Mouse (Mus musculus) left cerebral cortex, postnatal 14 days (tissue): Measurements from ENCODE around the gene Nsl1. TPM values are rescaled to one million over a fixed set of nuclear protein-coding genes. Genes with fewer than 3 reads are reported as not detected.
"Not testable (repeated sequence)": the region's sequence is repeated elsewhere in the genome, so short reads cannot be mapped to it uniquely, and the experiment has no call there.

Experiments
- DNase-seq, 2 experiments: peaks; one replicate each; pipeline ENCODE4 v3.0.0; 2021 to 2022; ENCODE audit warnings: low spot score in 2 of 2, mixed read lengths in 1 of 2
- intact Hi-C: fragments of 180-260 bp; cut with DNase I; formaldehyde crosslinking; loops from one replicate; pipeline ENCODE4 v1.15.1; 2025
- long read RNA-seq, 2 experiments: library from polyadenylated mRNA; stranded (forward); transcript quantifications; one replicate each; pipeline ENCODE4 v2.0.0; 2021
- total RNA-seq, 2 experiments: library from RNA; stranded (reverse); gene quantifications; 2 replicates each; pipeline ENCODE4 v1.2.3; 2021

Nsl1 gene
- total RNA-seq, result under 1 TPM; 0.70 to 0.88 TPM
- long read RNA-seq, experiment 1, full-length matches to known transcripts, result 4 of 4 reads
- long read RNA-seq, experiment 1, partial matches to known transcripts, result 0 of 4 reads
- long read RNA-seq, experiment 1, other reads (novel, unspliced or antisense), result 0 of 4 reads
- long read RNA-seq, experiment 2, full-length matches to known transcripts, result 1 of 1 reads
- long read RNA-seq, experiment 2, partial matches to known transcripts, result 0 of 1 reads
- long read RNA-seq, experiment 2, other reads (novel, unspliced or antisense), result 0 of 1 reads

- intact Hi-C loops, result loop anchor here (5.0 kb wide), 1 partner anchor 121 kb away; no protein-coding TSS in a partner anchor
- peak; percentile 91 to 94 for DNase-seq
Measured at GRCm38 (mm10) chr1:191062781-191063485, at the start of gene Nsl1, which contains the start of gene Tatdn3. Gene Nsl1 (plus strand): TSS chr1:191063012. Gene Tatdn3 (minus strand): TSS chr1:191062932.

DNA sequence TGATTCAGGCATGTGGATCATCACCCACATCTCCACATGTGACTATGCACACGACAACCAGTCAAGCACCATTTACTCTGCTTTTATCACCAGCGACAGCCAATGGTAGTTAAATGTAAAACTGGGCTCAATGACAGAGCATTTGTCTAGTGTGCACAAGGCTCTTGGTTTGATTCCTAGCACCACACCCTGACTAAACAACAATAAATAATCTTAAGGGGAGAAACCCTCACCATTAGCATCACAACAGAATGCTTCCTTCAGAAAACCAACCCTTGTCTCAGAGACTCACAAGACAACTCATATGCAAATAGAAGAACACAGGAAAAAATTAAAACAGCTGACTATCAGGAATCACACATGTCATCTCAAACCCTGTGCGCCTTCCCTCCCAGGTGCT, 48.5 kb upstream of the Nsl1 start:
- intact Hi-C loops, result no loop called here
- DNase-seq, result no peak

- intact Hi-C loops, result no loop called here
- no peak for DNase-seq
Measured at GRCm38 (mm10) chr1:191019803-191020202, 43.0 kb upstream of the Nsl1 start.

DNA sequence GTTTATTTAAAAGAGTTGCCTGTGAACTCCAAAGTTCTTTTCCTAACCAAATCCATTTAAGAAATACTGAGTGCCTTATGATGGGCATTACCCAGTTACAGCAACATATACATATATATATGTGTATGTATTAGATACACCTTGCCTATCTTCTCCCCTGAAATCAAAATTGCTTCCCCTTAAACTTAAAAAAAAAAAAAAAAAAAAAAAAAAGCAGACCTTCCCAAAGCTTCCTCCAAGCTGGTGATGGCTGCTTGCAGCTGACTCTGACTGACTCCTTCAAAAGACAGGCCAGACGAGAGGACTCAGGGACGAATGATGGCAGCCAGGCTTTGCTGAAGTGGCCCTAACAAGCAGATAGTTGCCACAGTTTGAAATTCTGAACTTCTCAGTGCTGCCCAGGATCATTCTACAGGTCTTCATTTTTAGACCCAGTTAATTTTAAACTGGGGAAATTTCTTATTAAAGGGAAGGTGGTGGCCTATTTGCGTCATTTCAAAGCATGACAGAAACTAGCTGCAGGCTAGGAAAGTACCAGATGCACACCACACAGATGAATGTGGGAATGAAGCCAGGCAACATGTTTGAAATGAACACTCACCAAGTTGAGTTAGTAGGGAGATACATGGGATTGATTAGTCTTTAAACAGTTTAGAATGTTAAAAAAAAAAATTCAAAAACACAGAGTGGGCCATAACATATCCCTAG, 42.4 kb upstream of the Nsl1 start:
- intact Hi-C loops, result no loop called here
- no peak for DNase-seq

- no peak for DNase-seq
- intact Hi-C loops, result no loop called here
Measured at GRCm38 (mm10) chr1:191021016-191021415, 41.8 kb upstream of the Nsl1 start.

DNA sequence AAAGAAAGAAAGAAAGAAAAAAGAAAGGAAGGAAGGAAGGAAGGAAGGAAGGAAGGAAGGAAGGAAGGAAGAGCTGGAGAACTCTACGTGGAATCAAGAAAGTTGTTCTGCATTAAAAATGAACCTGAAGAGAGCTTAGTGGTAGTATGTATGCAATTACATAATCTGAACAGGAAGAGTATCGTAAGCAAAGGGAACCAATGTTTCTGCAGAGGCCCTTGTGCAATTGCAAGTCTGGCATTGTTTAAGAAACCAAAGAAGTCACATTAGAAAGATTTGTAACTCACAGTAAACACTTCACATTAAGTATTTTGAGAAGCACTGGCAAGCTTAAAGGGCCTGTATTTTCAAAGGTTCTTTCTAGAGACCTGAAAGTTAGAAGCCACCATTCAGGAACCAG, 39.7 kb upstream of the Nsl1 start:
- no peak for DNase-seq
- intact Hi-C loops, result no loop called here

DNA sequence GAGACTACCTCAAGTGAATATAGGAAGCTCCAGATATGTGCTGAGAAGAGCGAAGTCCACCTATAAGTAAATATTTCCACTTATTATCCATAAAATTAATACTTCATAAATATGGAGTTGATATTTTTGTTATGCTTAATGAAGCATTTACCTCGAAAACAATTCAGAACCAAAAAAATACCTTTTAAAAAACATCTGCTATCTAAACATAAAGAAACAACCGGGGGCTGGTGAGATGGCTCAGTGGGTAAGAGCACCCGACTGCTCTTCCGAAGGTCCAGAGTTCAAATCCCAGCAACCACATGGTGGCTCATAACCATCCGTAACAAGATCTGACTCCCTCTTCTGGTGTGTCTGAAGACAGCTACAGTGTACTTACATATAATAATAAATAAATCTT, 39.0 kb upstream of the Nsl1 start:
- DNase-seq, intact Hi-C loops: not testable (repeated sequence)

GRCm38 (mm10) chr1:191025016-191026012, 37.5 kb upstream of the Nsl1 start:
- intact Hi-C loops, result no loop called here

GRCm38 (mm10) chr1:191026021-191026713, 36.6 kb upstream of the Nsl1 start, which contains the start of gene Flvcr1:
Gene Flvcr1 (minus strand): TSS chr1:191026158.
- intact Hi-C loops, result no loop called here
- DNase-seq, result peak; percentile 99 to 100

More at GRCm38 (mm10) chr1:191025016-191026012, 37.5 kb upstream of the Nsl1 start:
- peak; percentile 22 to 41 for DNase-seq

GRCm38 (mm10) chr1:191030182-191030581, 32.6 kb upstream of the Nsl1 start:
- no peak for DNase-seq
- intact Hi-C loops, result no loop called here

- DNase-seq, intact Hi-C loops: not testable (repeated sequence)
Measured at GRCm38 (mm10) chr1:191030922-191031425, 31.8 kb upstream of the Nsl1 start.

- no peak for DNase-seq
- intact Hi-C loops, result no loop called here
Measured at GRCm38 (mm10) chr1:191035649-191036048, 27.2 kb upstream of the Nsl1 start.

DNA sequence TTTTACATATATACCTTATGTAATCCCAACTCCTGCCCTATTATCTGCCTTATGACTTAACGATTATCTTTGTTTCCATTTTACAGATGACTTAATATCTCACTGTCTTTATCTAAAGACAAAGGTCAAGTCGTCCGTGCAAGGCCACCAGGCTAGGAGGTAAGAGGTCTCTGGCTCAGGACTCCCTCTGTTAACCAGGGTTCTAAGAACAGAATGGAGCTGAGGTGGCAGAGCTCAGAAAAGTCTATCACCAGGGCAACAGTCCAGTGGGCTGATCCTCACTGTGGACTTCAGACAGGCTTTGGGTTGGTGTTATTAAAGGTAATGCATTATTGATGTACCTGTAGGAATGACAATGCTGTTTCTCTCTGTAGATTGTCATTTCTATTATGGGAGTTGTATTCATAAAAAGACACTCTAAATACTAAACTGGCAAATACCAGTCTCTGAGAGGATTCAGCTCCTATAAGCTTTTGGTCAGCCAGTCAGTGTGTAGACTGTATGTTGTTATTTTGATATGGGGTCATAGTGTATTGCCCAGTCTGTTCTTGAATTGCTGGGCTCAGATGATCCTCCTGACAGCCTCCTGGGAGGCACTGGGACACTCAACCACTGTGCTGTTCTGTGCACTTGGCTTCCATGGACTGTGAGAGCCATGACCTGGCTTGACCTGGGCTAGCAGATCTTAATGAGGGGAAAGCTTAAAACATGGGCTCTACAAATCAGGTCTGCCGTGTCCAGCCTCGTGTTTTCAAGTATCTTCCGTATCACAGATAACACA, 26.1 kb upstream of the Nsl1 start, which contains the start of gene Spata45:
Gene Spata45, plus strand, starts transcription at position 86 of the 781 bp plus-strand sequence.
- intact Hi-C loops, result no loop called here

GRCm38 (mm10) chr1:191037999-191038398, 24.8 kb upstream of the Nsl1 start:
- intact Hi-C loops, result no loop called here

More for the DNA sequence above, 26.1 kb upstream of the Nsl1 start, which contains the start of gene Spata45:
- no peak for DNase-seq

DNA sequence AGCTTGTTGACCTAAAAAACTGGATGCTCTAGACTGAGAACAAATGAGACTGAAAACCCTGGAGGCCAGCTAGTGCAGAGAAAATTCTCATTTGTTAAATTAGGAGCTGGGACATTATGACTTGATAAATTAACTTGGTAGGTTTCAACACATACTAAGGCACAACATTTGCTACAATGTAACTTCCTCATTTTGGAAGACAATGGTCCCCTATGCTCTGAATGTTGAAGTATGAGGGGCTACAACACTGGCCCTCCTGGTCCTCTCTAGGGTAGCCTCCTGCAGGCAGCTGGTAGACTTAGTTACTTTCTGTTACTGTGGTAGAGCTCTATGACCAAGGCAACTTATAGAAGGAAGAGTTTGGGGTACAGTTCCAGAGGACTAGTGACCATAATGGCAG, 21.5 kb upstream of the Nsl1 start:
- intact Hi-C loops, result no loop called here
- no peak for DNase-seq

More at GRCm38 (mm10) chr1:191037999-191038398, 24.8 kb upstream of the Nsl1 start:
- DNase-seq, result no peak

- intact Hi-C loops, result no loop called here
- DNase-seq, result no peak
Measured at GRCm38 (mm10) chr1:191042106-191042505, 20.7 kb upstream of the Nsl1 start.

DNA sequence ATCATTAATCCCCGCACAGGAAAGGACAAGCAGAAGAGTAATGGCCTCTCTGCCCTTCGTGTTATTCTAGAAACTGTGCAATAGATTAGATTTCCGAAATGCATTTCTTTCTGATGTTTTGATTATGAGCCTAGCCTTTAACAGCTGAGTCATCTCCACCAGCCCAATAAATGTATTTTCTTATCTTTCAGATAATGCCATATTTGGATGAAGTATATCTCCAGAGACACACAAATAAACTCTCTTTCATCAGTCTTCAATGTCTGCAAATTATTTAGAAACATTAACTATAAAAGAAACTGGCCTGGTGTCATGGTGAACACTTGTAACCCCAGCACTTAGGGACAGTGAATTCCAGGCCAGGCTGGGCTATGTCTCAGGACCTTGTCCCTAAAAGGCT, 20.1 kb upstream of the Nsl1 start:
- DNase-seq, result no peak
- intact Hi-C loops, result no loop called here
